Mouse (Mus musculus) gastrocnemius, postnatal 10 days (tissue): ENCODE measurements around the gene Dab2. TPM values are rescaled to one million over a fixed set of nuclear protein-coding genes. Genes with fewer than 3 reads are reported as not detected.

Experiments
- DNase-seq: peaks from one replicate; pipeline ENCODE4 v3.0.0; 2021; ENCODE audit warnings: mixed read lengths
- total RNA-seq, 2 experiments: library from RNA; stranded (reverse); gene quantifications; 2 replicates each; pipeline ENCODE4 v1.2.3; 2021

Dab2 gene
- total RNA-seq, 2 experiments from 2014 or later: 42.1 to 53.8 TPM

- DNase-seq: no peak
Observed at GRCm38 (mm10) chr15:6469384-6469783, 169.8 kb downstream of the Dab2 start.

GRCm38 (mm10) chr15:6483561-6483960, 184.0 kb downstream of the Dab2 start:
- no peak for DNase-seq

Other genes with a start within 250 kb of the Dab2 start
- gene C9, start 145.5 kb downstream of the Dab2 start, total RNA-seq: not detected
- 1 to 10 TPM; 3.7 to 4.3 TPM for gene Fyb, start 223.1 kb downstream of the Dab2 start, total RNA-seq